Mouse (Mus musculus): ENCODE measurements around the gene Pms1.

GRCm38 (mm10) chr1:53341071-53341470 is 44.3 kb upstream of the Pms1 start:
- TF ChIP-seq CHD2 (IDR thresholded peaks at IDR 0.05; ENCODE audit: low read depth, low read length) = no peak
- no peak for TF ChIP-seq ZNF384 (IDR thresholded peaks at IDR 0.05; ENCODE audit: low read depth, low read length)

Data from ES-E14 (cell line).